Mouse (Mus musculus) leukemia stem cell, adult 10-12 weeks (primary cell): ENCODE measurements around the gene Abca4. TPM values are rescaled to one million over a fixed set of nuclear protein-coding genes. Genes with fewer than 3 reads are reported as not detected.

Experiments
- polyA plus RNA-seq: library from polyadenylated mRNA; stranded (reverse); fragments of >175 nt; gene quantifications from 2 replicates; pipeline ENCODE4 v1.2.3, GENCODE M21; 2012; ENCODE audit warnings: low replicate concordance

The Abca4 gene
- polyA plus RNA-seq = 0.77 TPM in 1 of 2 replicates, not detected in the other

GRCm38 (mm10) chr3:122043799-122044547, at the start of gene Abca4:
Abca4 (plus strand) TSS chr3:122044443.

Other genes with a start within 250 kb of the Abca4 start
- 44.0 and 53.4 TPM in 2 replicates for gene Abcd3, start 229.1 kb upstream of the Abca4 start, polyA plus RNA-seq
- gene Arhgap29, start 91.9 kb upstream of the Abca4 start, polyA plus RNA-seq = 0.10 and 1.3 TPM in 2 replicates
- gene Gclm, start 201.1 kb downstream of the Abca4 start, polyA plus RNA-seq = 552 and 626 TPM in 2 replicates
- gene Dnttip2, start 229.9 kb downstream of the Abca4 start, polyA plus RNA-seq = 2.0 and 6.3 TPM in 2 replicates
- 40.2 and 98.1 TPM in 2 replicates for gene Bcar3, start 249.7 kb downstream of the Abca4 start, polyA plus RNA-seq